Mouse (Mus musculus) spleen, adult 2 months (tissue): ENCODE results near the gene Slit3.

ENCODE experiments used
- CTCF ChIP-seq: fragments of 200-500 bp; IDR thresholded peaks from 2 replicates; pipeline ENCODE4 v1.5.1; 2011; ENCODE audit warnings: mild to moderate bottlenecking, inconsistent platforms; ENCODE audit not compliant: insufficient read depth, insufficient read length, insufficient replicate concordance; ENCODE audit errors: extremely low read depth
- POLR2A ChIP-seq: fragments of 200-500 bp; IDR thresholded peaks from 2 replicates; pipeline ENCODE4 v1.6.1; 2011; ENCODE audit warnings: low read depth, low read length, inconsistent platforms

DNA sequence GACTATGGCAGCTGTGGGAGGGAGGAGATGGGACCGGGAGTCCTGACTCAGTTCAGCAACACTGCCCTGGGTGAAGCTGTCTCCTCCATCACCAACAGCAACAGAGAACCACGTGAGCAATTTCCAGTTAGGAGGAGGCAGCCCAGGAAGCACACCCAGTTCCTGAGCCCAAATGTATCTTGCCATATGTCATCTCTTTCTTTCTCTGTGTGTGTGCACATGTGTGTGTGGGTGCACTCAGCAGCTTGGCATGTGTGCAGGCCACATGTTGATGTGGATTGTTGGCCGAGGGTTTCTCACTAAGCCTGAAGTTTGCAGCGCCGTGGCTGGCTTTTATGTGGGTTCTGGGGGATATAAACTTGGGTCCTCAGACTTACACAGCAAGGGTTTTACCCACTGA lies 559.0 kb downstream of the Slit3 start:
- TF ChIP-seq CTCF (no peak), POLR2A (no peak)
